Mouse (Mus musculus): ENCODE results near the gene Lzic.

DNA sequence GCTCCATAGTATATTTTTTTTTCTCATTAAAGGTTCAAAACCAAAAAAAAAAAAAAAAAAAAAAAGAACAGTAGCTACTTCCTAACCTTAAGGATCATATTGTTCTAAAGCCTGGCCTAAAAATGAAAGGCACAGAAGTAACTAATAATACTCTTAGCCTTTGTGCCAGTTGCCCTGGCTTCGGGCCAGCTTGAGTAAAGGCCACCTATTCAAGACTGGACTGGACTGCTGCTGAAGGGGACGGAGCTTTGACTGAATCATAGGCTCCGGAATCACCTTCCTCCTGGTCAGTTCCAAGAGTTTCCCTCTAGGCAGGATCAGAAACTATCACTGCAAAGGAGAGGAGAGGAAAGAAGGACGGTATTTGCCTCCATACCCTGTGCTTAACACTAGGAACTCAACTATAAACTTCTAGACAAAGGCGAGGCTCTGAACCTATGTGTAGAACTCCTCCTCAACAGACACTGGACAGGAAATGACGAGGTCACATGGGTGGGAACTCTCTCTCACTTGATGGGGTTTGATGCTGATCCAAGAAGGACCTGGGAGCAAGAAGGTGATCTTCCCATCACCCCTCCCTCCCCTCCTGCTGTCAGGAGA is 27.1 kb upstream of the Lzic start:
- no peak for TF ChIP-seq CTCF (IDR thresholded peaks at IDR 0.05; ENCODE audit: low read depth, low read length)
- TF ChIP-seq POLR2AphosphoS5 (IDR thresholded peaks at IDR 0.05; ENCODE audit: insufficient replicate concordance, low read depth, low read length), result no peak
- no peak for TF ChIP-seq GATA1 (IDR thresholded peaks at IDR 0.05; ENCODE audit: borderline replicate concordance, low read length)
- TF ChIP-seq TAL1 (conservative IDR thresholded peaks at IDR 0.05; ENCODE audit: low read depth, low read length), result no peak
